Mouse (Mus musculus) heart, embryonic 11.5 days (tissue): ENCODE results near the gene Mgat5. TPM values are rescaled to one million over a fixed set of nuclear protein-coding genes. Genes with fewer than 3 reads are reported as not detected.
A peak's percentile ranks its signal among the peaks of the same experiment; 100 is the strongest.

Source experiments
- ATAC-seq: fragments of 200-750 bp; cut with Nextera tagmentation; replicated peaks from 2 replicates; pipeline ENCODE4 v1.8.0; 2017; ENCODE audit warnings: moderate library complexity; ENCODE audit not compliant: insufficient number of reproducible peaks, low FRiP score, low TSS enrichment
- H3K27ac ChIP-seq: fragments of 300-500 bp; sonication (generic); 2 replicates; pipeline ENCODE4 v1.5.1; 2014; ENCODE audit warnings: mild to moderate bottlenecking, low read depth, low read length
- H3K27me3 ChIP-seq: fragments of 300-500 bp; sonication (generic); 2 replicates; pipeline ENCODE4 v1.6.1; 2014; ENCODE audit warnings: mild to moderate bottlenecking, low read length, mixed read lengths; ENCODE audit not compliant: control insufficient read depth, insufficient read depth
- H3K36me3 ChIP-seq: fragments of 300-500 bp; sonication (generic); 2 replicates; pipeline ENCODE4 v1.6.1; 2014; ENCODE audit warnings: mild to moderate bottlenecking, low read length, moderate library complexity, mixed read lengths; ENCODE audit not compliant: control insufficient read depth, insufficient read depth
- H3K4me1 ChIP-seq: fragments of 300-500 bp; sonication (generic); 2 replicates; pipeline ENCODE4 v1.6.1; 2014; ENCODE audit warnings: low read length; ENCODE audit not compliant: control insufficient read depth, insufficient read depth
- H3K4me2 ChIP-seq: fragments of 300-500 bp; sonication (generic); 2 replicates; pipeline ENCODE4 v1.6.1; 2014; ENCODE audit warnings: mild to moderate bottlenecking, moderate library complexity
- H3K4me3 ChIP-seq: fragments of 300-500 bp; sonication (generic); 2 replicates; pipeline ENCODE4 v1.5.1; 2014; ENCODE audit warnings: low read depth, low read length
- H3K9ac ChIP-seq: fragments of 300-500 bp; sonication (generic); 2 replicates; pipeline ENCODE4 v1.6.1; 2014; ENCODE audit warnings: mild to moderate bottlenecking, low read depth, low read length, moderate library complexity
- H3K9me3 ChIP-seq: fragments of 300-500 bp; sonication (generic); replicated peaks from 2 replicates; pipeline ENCODE4 v1.6.1; 2016; ENCODE audit warnings: low read length; ENCODE audit not compliant: control insufficient read depth
- whole genome bisulfite sequencing: fragments of 180-500 bp; shearing (Covaris S2); extraction: QIAGEN DNeasy Blood & Tissue Kit; methylation state at CpG from one replicate; pipeline ENCODE4 v1.1.7; 2014; ENCODE audit not compliant: insufficient replicate concordance; 5-methylcytosine and 5-hydroxymethylcytosine counted together
- polyA plus RNA-seq: library from polyadenylated mRNA; unstranded; fragments of >200 nt; fragmentation: Nextera tagmentation; extraction: Ambion mirVana; gene quantifications from 2 replicates; pipeline ENCODE4 v1.2.1, GENCODE M21; 2014

Mgat5 gene
- polyA plus RNA-seq, 1 experiment from 2014 or later, result 4.9 TPM

DNA sequence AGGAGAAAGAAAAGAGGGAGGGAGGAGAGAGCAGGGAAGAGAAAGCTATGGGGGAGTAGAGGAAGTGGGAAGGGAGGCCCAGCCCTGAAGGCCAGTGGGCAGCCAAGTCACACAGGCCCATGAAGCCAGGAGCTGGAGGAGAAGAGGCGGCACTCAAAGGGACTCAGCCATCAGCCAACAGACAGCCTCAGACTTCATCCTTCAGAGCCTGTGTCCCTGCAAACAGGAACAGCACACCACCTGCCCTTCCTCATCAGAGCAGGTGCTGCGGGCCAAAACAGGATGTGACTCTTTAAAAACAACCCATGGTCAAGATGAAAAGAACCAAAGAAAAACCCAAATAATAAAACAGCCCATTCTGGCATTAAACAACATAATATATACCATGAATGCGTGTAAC is 308.8 kb downstream of the Mgat5 start:
- ATAC-seq, result no peak

DNA sequence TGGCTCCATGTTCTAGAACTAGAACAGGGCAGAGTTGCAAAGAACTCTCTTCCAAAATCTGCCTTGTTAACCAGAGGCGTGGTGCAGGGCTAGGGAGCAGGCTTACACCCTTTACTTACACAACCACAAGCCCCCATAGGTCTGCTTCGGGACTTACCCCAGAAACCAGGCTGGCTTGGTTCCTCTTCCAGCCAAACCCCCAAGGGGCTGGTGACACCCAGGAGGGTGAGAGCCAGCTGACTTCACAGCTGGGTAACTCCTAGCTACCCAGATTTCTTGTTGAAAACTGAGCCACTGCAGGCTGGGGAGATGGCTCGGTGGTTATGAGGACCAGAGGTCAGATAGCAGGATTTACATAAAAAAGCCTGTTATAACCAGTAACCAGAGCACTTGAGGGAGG is 309.7 kb downstream of the Mgat5 start:
- H3K27me3 ChIP-seq, result no peaks in the 10 kb centered on the region
- H3K9ac ChIP-seq, result no peak overlapping the region
- no peaks in the 10 kb centered on the region for H3K36me3 ChIP-seq
- peaks cover 5% of the 10 kb centered on the region; the same call in 1 of the 2 replicates for H3K9me3 ChIP-seq
- H3K4me3 ChIP-seq, result no peak overlapping the region
- H3K4me2 ChIP-seq, result no peak overlapping the region
- no peak overlapping the region for H3K27ac ChIP-seq
- ATAC-seq, result no peak
- H3K4me1 ChIP-seq, result peaks cover 9% of the 10 kb centered on the region; the same call in 1 of the 2 replicates
- 74% methylated on average over 3 of the region's 3 CpGs for WGBS

More for the DNA sequence above, 308.8 kb downstream of the Mgat5 start:
- no peak overlapping the region for H3K4me2 ChIP-seq
- H3K27ac ChIP-seq, result no peak overlapping the region
- no peak overlapping the region for H3K9ac ChIP-seq
- WGBS, result 91% methylated on average over 3 of the region's 3 CpGs
- no peak overlapping the region for H3K4me3 ChIP-seq
- peaks cover 9% of the 10 kb centered on the region; the same call in 1 of the 2 replicates for H3K4me1 ChIP-seq
- peaks cover 5% of the 10 kb centered on the region; the same call in 1 of the 2 replicates for H3K9me3 ChIP-seq
- H3K36me3 ChIP-seq, result no peaks in the 10 kb centered on the region
- H3K27me3 ChIP-seq, result no peaks in the 10 kb centered on the region

DNA sequence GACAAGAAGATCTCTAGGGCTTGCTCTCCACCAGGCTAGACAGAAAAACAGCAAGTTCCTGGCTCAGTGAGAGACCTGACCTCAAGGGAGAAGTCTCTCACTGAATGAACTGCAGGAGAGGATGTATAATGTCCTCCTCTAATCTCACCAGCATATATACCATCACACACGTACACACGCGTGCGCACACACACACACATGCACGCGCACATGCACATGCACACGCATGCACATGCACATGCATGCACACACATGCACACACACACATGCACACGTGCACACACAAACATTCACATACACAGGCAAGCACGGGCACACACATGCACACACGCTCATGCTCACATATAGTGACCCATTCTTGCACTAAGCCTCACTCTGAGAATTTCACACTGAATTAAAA is 310.1 kb downstream of the Mgat5 start:
- 92% methylated on average over 10 of the region's 10 CpGs for WGBS
- Histone ChIP-seq H3K36me3 (no peaks in the 10 kb centered on the region), H3K27ac (no peak overlapping the region), H3K27me3 (no peaks in the 10 kb centered on the region), H3K4me1 (peaks cover 9% of the 10 kb centered on the region; the same call in 1 of the 2 replicates), H3K9ac (no peak overlapping the region), H3K4me3 (no peak overlapping the region), H3K9me3 (peaks cover 5% of the 10 kb centered on the region; the same call in 1 of the 2 replicates), H3K4me2 (no peak overlapping the region)
- ATAC-seq, result no peak

DNA sequence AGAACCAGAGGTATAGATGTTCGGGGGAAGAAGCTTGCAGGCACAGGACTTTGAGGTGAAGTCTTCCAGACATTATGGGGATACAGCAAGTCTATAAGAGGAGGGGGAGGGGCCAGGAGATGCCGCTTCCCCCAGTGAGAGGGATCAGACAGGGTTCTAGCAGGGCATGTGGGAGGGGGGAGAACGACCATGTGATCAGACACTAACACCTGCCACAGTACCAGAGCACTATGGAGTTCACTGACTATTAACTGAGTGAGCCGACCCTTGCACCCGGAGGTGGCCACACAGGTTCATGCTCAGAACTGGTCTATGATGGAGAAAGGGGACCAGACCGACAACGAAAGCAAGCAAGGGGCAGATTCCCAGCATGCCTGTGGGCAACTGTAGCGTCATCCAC is 318.5 kb downstream of the Mgat5 start:
- Histone ChIP-seq H3K27ac (no peak overlapping the region; the same call in 1 of the 2 replicates), H3K27me3 (no peaks in the 10 kb centered on the region), H3K4me3 (no peak overlapping the region), H3K9me3 (no peaks in the 10 kb centered on the region), H3K9ac (no peak overlapping the region), H3K4me2 (no peak overlapping the region), H3K36me3 (no peaks in the 10 kb centered on the region), H3K4me1 (peaks cover 8% of the 10 kb centered on the region; the same call in 1 of the 2 replicates)
- 59% methylated on average over 8 of the region's 8 CpGs for WGBS
- ATAC-seq, result no peak

DNA sequence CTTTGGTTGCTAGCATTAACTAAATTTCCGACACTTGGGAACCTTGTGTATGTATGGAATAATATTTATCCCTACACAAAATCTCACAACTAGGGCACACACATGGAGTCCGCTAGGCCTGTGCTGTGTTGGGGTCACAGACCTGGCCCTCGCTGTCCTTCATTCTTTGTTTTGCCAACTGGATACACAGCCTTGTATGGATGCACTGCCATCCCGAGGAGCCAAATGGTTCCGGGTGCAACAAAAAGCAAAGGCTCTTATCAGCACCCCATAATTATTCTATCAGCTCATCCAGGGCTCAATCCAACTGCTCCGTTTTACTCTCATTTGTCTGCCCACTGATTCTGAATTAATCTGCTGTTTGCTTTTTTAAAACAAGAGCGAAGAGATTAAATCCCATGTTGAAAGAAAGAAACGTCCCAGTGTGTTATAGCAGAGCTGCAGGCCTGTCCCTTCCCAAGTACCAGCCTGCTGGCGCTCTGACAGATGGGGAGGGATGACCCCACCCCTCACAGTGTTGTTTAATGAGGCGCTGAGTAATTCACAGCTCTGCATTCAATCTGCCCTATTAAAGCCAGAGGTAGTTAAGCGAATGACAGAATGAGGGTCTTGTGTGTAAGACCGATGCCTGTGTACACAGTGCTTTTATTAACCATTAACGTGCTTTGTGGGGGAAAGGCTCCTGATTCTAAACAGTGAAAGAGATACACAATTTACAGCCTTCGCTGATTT is 326.2 kb downstream of the Mgat5 start:
- Histone ChIP-seq H3K36me3 (no peaks in the 10 kb centered on the region), H3K9ac (no peak overlapping the region), H3K9me3 (no peaks in the 10 kb centered on the region), H3K27ac (no peak overlapping the region), H3K27me3 (no peaks in the 10 kb centered on the region), H3K4me2 (no peak overlapping the region), H3K4me3 (no peak overlapping the region), H3K4me1 (no peaks in the 10 kb centered on the region)
- WGBS, result 45% methylated on average over 14 of the region's 14 CpGs
- no peak for ATAC-seq

DNA sequence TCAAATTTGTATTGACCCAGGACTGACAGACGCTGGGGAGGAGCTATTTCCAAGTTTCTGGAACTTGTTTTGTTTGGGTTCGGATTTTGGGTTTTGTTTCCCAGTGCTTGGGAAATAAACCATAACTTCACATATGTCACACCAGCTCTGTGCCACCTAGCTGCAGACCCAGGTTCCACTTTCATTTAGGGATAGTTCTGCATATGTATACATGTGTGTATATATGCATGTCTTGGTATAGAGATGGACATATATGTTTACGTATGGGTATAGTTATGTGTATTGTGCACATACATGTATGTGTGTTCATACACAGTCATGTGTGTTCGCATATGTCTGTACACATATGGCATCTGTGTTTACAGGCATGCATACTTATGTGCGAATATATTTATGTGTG is 326.9 kb downstream of the Mgat5 start:
- H3K36me3 ChIP-seq, result no peaks in the 10 kb centered on the region
- ATAC-seq, result no peak
- H3K27ac ChIP-seq, result no peak overlapping the region
- H3K4me3 ChIP-seq, result no peak overlapping the region
- WGBS, result 73% methylated on average over 5 of the region's 5 CpGs
- H3K27me3 ChIP-seq, result no peaks in the 10 kb centered on the region
- H3K4me1 ChIP-seq, result peaks cover 3% of the 10 kb centered on the region; the same call in 1 of the 2 replicates
- H3K4me2 ChIP-seq, result no peak overlapping the region
- no peak overlapping the region for H3K9ac ChIP-seq
- H3K9me3 ChIP-seq, result no peaks in the 10 kb centered on the region

DNA sequence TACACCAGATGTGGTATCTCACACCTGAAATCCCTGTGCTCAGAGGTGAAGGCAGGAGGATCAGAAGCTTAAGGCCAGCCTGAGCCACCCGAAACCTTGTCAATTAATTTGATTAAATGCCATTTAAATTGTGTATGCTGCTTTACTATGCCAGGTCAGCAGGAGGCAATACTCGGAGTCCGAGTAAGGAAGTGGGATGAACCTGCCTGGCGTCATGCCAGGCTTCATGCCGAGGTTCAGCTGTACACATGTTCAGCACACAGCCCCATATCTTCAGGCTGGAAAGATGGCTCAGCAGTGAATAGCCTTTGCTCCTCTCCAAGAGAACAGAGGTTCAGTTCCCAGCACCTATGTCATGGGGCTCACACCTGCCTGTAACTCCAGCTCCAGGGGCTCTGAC is 331.6 kb downstream of the Mgat5 start:
- no peaks in the 10 kb centered on the region for H3K9me3 ChIP-seq
- H3K27me3 ChIP-seq, result no peaks in the 10 kb centered on the region
- H3K4me1 ChIP-seq, result peaks cover 9% of the 10 kb centered on the region; the same call in 1 of the 2 replicates
- no peaks in the 10 kb centered on the region for H3K36me3 ChIP-seq
- no peak for ATAC-seq
- no peak overlapping the region for H3K4me3 ChIP-seq
- H3K27ac ChIP-seq, result no peak overlapping the region
- 61% methylated on average over 5 of the region's 5 CpGs for WGBS
- no peak overlapping the region for H3K9ac ChIP-seq
- H3K4me2 ChIP-seq, result no peak overlapping the region

DNA sequence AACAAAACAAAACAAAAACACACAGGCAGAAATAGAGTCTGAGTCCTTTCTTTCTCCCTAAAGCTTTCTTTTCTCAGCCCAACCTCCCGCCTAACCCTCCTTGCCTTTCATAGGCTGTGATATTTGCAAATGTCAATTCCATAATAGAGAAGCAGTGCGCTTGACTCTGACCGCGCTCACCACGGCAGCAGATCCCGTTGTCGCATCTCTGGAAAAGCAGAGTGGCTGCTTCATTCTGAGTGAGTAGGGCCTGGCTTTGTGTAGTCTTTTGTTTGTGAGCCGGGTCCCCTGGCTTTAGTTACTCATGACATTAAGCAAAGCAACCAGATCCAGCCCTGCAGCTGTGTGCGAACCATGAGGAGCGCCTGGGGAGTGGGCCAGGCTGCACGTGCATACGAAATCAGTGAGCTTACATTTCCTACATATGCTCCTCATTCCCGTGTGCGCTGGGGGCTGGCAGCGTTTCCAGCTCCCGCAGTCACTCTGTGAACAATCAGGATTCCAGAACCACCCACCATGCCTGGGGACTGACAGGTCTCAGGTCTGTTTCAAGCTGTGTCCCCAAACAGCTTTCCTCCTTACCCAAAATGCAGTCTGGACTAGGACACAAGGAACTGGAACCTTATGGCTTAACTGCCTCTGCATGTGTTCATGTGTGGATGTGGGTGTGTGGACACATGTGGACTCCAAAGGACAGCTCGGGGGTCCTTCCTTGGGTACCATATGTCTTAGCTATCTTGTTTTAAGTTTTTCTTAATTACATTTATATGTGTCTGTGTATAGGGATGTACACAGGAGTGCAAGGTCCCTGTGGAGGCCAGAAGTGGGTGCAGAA is 332.6 kb downstream of the Mgat5 start:
- H3K27me3 ChIP-seq, result no peaks in the 10 kb centered on the region
- no peak overlapping the region for H3K27ac ChIP-seq
- 40% methylated on average over 17 of the region's 17 CpGs for WGBS
- H3K4me3 ChIP-seq, result no peak overlapping the region
- H3K9me3 ChIP-seq, result no peaks in the 10 kb centered on the region
- H3K4me2 ChIP-seq, result peak overlapping the region; percentile 1; the same call in 1 of the 2 replicates
- no peak overlapping the region for H3K9ac ChIP-seq
- H3K36me3 ChIP-seq, result no peaks in the 10 kb centered on the region
- ATAC-seq, result no peak
- H3K4me1 ChIP-seq, result peaks cover 9% of the 10 kb centered on the region; the same call in 1 of the 2 replicates
